Mouse (Mus musculus) v-Abl transformed pro-B cells (cell line): ENCODE measurements around the gene Tnni3k.

Source experiments
- in situ Hi-C, 2 experiments: fragments of 400-800 bp; cut with MboI; formaldehyde crosslinking; loops; one replicate each; pipeline ENCODE4 v1.15.1; 2025; ENCODE audit not compliant: unreplicated experiment in 2 of 2

Tnni3k gene

GRCm38 (mm10) chr3:155055231-155055916, at the start of gene Tnni3k:
Tnni3k (minus strand) TSS chr3:155055407.
- in situ Hi-C loops, result no loop called here

- in situ Hi-C loops, result loop anchor here (10.0 to 25.0 kb wide), 3 partner anchors 504 to 1187 kb away; partner anchors contain the start of genes Acadm (in 1 of the 2), Cryz (in 1 of the 2), Msh4 (in 1 of the 2) and Rabggtb (in 1 of the 2)
Measured at GRCm38 (mm10) chr3:155099266-155099665, 44.1 kb upstream of the Tnni3k start.

- in situ Hi-C loops, result loop anchor here (10.0 to 25.0 kb wide), 3 partner anchors 499 to 1181 kb away; partner anchors contain the start of genes Acadm (in 1 of the 2), Cryz (in 1 of the 2), Msh4 (in 1 of the 2) and Rabggtb (in 1 of the 2)
Measured at GRCm38 (mm10) chr3:155093116-155093956, 38.1 kb upstream of the Tnni3k start, which contains the start of the genes Fpgt and Lrriq3. Fpgt (minus strand) TSS chr3:155093403. Lrriq3 (plus strand) TSS chr3:155093434.

GRCm38 (mm10) chr3:155092081-155092480, 36.9 kb upstream of the Tnni3k start:
- in situ Hi-C loops, result loop anchor here (10.0 to 25.0 kb wide), 3 partner anchors 497 to 1180 kb away; partner anchors contain the start of genes Acadm (in 1 of the 2), Cryz (in 1 of the 2), Msh4 (in 1 of the 2) and Rabggtb (in 1 of the 2)

GRCm38 (mm10) chr3:155077908-155078307, 22.7 kb upstream of the Tnni3k start:
- in situ Hi-C loops, result loop anchor here (25.0 kb wide), 2 partner anchors 1141 to 1166 kb away; partner anchors contain the start of genes Acadm (in 1 of the 2), Msh4 (in 1 of the 2) and Rabggtb (in 1 of the 2)

- in situ Hi-C loops, result no loop called here
Measured at GRCm38 (mm10) chr3:155059449-155059822, 4.2 kb upstream of the Tnni3k start.

GRCm38 (mm10) chr3:155058800-155059448, 3.7 kb upstream of the Tnni3k start:
- in situ Hi-C loops, result no loop called here

GRCm38 (mm10) chr3:155057566-155057965, 2.4 kb upstream of the Tnni3k start:
- in situ Hi-C loops, result no loop called here

GRCm38 (mm10) chr3:155056606-155057005, 1.4 kb upstream of the Tnni3k start:
- in situ Hi-C loops, result no loop called here

GRCm38 (mm10) chr3:155053189-155053588, 2.0 kb downstream of the Tnni3k start:
- in situ Hi-C loops, result no loop called here

- in situ Hi-C loops, result no loop called here
Measured at GRCm38 (mm10) chr3:155052021-155052420, 3.2 kb downstream of the Tnni3k start.

- in situ Hi-C loops, result no loop called here
Measured at GRCm38 (mm10) chr3:155039012-155039836, 16.0 kb downstream of the Tnni3k start.

- in situ Hi-C loops, result no loop called here
Measured at GRCm38 (mm10) chr3:155034323-155034722, 20.9 kb downstream of the Tnni3k start.

GRCm38 (mm10) chr3:155030200-155030599, 25.0 kb downstream of the Tnni3k start:
- in situ Hi-C loops, result no loop called here

- in situ Hi-C loops, result no loop called here
Measured at GRCm38 (mm10) chr3:155002781-155003180, 52.4 kb downstream of the Tnni3k start.

GRCm38 (mm10) chr3:155001056-155001455, 54.2 kb downstream of the Tnni3k start:
- in situ Hi-C loops, result no loop called here

- in situ Hi-C loops, result no loop called here
Measured at GRCm38 (mm10) chr3:154992678-154993077, 62.5 kb downstream of the Tnni3k start.

GRCm38 (mm10) chr3:154979101-154979500, 76.1 kb downstream of the Tnni3k start:
- in situ Hi-C loops, result no loop called here

GRCm38 (mm10) chr3:154971626-154972025, 83.6 kb downstream of the Tnni3k start:
- in situ Hi-C loops, result no loop called here

- in situ Hi-C loops, result no loop called here
Measured at GRCm38 (mm10) chr3:154970981-154971380, 84.2 kb downstream of the Tnni3k start.
